Mouse (Mus musculus): ENCODE measurements at regions not wholly inside any gene's neighbourhood (a gene's known extent, or its start where the extent isn't known, plus 50 kb on each side); places are given as distances from the start of the nearest gene placed in this dataset.

DNA sequence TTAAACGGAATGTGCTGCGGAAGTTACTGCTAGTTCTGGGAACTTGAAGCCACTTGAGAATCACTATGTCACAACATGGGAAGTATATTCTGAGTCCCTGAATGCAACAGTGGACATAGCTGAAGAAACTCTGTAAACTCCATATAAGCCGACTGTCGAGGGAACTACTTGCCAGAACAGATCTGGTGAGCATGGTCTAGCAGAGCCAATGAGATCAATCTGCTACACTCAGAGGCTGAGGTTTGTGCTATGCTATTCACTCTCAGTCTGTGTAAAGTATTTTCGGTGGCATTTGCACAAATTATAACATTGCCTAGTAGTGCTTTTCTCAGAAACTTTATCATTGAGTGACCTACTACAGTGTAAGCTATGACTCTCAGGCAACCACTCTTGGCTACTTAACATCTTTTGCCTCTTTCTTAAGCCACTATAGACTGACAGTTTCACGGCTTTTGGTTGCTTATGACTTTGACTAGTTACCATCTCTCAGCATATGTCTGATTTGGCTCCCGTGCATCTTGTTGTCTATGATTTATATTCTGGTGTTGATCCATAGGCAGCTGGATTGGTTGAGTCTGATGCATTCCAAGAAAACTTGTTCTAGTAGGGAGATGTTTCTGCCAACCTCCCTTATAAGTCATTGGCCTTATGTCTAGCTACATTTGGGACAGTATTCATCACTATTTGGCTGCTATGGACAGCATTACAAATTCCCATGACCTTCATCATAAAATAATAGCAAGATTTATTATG, 2094.8 kb upstream of the 5930422O12Rik start:
- no peak for TF ChIP-seq CTCF (IDR thresholded peaks at IDR 0.05; ENCODE audit: borderline replicate concordance, insufficient read depth, low read depth, low read length)
- TF ChIP-seq POLR2A (IDR thresholded peaks at IDR 0.05; ENCODE audit: borderline replicate concordance, insufficient read depth, low read length) = no peak

Measured in cerebellum, adult 2 months (tissue).